Mouse (Mus musculus): ENCODE results near the gene Ccdc13. TPM values are rescaled to one million over a fixed set of nuclear protein-coding genes. Genes with fewer than 3 reads are reported as not detected.

Gene Ccdc13
- not detected for polyA plus RNA-seq (2017; shearing (Covaris generic))

DNA sequence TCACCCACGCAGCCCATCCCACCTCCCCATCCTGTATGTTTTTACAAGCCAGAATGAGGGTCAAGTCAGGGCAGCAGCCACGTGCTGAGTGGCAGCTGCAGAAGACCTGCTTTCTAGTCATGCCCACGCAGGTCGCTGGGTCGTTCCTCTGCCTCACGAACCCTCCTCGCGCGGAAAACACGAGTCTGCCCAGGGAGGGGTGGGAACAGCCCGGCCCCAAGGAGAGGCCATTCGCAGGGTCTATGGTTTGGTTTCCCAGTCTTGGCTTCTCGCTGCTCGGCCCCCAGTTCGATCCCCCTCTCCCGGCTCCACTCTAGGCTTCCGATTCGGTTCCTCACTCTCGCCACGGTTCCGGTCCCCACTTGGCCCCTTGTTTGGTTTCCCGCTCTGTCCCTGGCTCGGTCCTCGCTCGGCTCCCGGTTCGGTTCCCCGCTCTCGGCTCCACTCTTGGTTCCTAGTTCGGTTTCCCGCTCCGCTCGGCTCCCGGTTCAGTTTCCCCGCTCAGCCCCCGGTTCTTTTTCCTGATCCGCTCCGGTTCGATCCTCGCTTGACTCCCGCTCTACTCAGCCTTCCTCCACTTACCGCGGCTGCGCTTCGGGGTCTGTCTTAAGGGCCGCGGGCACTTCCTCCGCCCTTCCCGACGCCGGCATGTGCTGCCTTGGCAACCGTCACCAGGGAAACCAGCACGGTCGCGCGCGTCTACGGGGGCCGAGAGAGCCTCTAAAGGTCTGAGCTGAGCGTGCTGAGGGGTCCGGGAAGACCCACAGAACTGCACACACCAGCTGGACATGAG, at the start of gene Ccdc13:
TSS of gene Ccdc13 (minus strand) at position 633 of the 793 bp plus-strand sequence.

DNA sequence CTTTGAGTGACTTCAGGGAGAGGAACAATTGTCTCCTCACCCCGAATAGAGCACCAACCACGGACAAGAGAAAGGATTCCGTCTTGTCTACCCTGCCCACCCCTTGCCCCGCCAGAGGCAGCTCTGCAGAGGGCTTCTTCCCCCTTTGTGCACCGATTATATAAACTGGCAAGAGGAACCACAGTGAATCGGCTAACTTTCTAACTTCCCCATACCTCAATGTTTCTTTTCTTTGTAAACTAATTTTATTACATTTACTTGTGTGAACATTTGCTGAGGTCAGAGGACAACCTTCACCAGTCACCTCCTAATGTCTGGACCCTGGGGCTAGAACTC, 18.9 kb upstream of the Ccdc13 start, which contains the start of gene Higd1a:
TSS of gene Higd1a (minus strand) at position 210 of the 336 bp plus-strand sequence.

DNA sequence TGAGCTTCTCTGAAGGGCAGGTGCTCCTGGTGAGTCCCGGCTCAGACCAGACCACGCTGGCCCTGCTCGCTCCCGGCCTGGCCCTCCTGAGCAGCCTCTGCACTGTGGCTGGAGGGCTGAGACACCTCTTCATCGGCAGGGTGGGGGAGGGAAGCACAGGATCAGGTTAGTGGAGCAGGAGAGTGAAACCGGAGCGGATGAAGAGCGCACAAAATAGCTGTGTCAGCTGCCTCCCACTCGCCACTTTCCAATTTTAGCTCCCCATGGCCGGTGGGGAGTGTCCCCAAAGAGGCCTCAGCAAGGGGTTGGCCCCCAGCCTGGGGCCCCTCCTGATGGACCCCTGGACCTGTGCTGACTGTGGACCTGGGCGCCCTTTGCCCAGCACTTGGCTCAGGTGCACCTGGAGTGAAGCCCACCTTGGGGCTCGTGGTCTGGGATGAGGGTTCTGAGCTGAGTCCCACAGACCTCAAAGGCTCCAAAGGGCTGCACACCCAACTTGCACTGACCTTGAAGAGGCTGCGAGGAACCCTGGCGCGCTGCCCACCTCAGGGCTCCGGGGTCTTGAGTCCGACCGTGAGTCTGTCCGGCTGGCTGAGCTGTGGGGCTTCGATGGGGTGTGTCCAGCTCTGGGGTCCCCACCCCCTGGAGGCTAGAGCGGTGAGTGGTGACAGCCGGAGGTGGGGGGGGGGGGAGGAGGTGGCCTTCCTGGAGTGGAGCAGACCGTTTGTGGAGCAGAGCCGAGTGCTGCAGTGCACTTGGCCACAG, 47.3 kb downstream of the Ccdc13 start, which contains the start of gene Hhatl:
TSS of gene Hhatl (minus strand) at position 751 of the 765 bp plus-strand sequence.

DNA sequence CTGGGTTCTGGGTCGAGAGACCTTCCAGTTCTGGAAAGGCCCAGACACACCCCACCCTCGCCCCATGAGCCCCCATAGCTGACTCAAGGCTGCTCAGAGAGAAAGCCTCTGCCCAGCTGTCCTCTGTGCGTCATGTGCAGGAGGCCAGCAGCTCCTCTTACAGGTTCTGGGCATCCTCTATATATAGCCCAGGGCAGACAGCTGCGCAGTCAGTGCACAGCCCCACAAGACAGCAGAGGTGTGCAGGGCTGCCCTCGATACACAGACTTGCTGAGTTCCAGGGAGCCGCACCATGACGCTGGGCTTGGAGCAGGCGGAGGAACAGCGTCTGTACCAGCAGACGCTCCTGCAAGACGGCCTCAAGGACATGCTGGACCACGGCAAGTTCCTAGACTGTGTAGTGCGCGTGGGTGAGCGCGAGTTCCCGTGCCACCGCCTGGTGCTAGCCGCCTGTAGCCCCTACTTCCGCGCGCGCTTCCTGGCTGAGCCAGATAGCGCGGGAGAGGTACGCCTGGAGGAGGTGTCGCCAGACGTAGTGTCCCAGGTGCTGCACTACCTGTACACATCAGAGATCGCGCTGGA, 61.7 kb downstream of the Ccdc13 start, which contains the start of gene Klhl40:
TSS of gene Klhl40 (plus strand) at position 124 of the 582 bp plus-strand sequence.

DNA sequence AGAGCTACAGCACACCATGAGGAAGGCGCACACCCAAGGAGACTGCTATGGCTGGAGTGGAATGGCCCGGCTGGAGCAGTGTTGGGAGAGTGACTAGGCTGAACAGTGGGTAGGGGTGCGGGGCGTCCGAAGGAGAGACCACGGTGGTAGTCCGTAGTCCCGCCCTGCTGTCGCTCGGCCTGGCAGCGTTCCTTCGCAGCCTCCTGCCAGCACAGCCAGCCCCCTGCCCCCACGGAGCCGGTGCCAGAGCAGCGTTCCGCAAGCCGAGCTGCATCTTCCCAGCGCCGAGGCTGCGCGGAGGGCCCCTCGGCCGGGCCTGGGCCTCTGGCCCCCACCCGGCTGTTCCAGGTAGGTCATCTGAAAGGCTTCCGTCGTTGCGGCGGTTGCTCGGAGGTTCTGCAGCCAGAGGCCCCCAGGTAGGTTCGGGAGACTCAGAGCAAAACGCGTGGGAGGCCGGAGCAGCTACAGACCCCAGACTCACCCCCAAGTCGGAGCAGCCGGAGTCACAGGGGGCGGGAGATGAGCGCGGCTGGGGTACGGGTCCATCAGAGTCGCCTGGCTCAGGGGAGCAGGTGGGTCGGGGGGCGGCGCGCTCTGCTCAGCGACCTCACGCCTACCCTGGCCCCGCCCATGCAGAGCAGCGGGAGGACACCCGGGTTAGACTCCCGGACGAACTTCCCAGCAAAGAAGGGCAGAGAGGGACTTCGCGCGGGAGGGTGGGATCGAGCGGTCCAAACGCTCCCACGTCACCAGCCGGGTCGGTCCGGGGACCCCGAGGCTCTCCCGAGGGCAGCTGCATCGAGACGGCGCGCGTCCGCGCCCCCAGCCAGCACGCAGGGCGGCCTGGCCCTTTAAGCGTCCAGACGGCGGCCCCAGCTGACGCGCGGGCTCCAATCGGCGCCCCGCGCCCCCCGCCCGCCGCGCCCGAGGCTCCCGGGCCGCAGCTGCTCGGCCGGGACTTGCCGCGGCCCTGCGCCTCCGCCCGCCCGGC, 79.9 kb downstream of the Ccdc13 start, which contains the start of gene Zfp651:
TSS of gene Zfp651 (plus strand) at position 240 of the 991 bp plus-strand sequence.

Other genes starting within 250 kb of the Ccdc13 start
- not detected for gene Lyzl4, start 197.4 kb downstream of the Ccdc13 start, polyA plus RNA-seq (2017; shearing (Covaris generic))
- 2.0 TPM for gene Vipr1, start 196.7 kb downstream of the Ccdc13 start, polyA plus RNA-seq (2017; shearing (Covaris generic))
- gene Sec22c, start 134.0 kb downstream of the Ccdc13 start, polyA plus RNA-seq (2017; shearing (Covaris generic)) = 29.2 TPM
- 35.7 TPM for gene Ss18l2, start 129.1 kb downstream of the Ccdc13 start, polyA plus RNA-seq (2017; shearing (Covaris generic))
- gene Nktr, start 120.3 kb downstream of the Ccdc13 start, polyA plus RNA-seq (2017; shearing (Covaris generic)) = 119 TPM
- gene Zfp651, start 80.1 kb downstream of the Ccdc13 start, polyA plus RNA-seq (2017; shearing (Covaris generic)) = 0.23 TPM
- gene Klhl40, start 61.9 kb downstream of the Ccdc13 start, polyA plus RNA-seq (2017; shearing (Covaris generic)) = not detected
- not detected for gene Hhatl, start 47.0 kb downstream of the Ccdc13 start, polyA plus RNA-seq (2017; shearing (Covaris generic))
- 112 TPM for gene Higd1a, start 18.9 kb upstream of the Ccdc13 start, polyA plus RNA-seq (2017; shearing (Covaris generic))
- gene Ackr2, start 58.9 kb upstream of the Ccdc13 start, polyA plus RNA-seq (2017; shearing (Covaris generic)) = not detected
- not detected for gene Cyp8b1, start 76.8 kb upstream of the Ccdc13 start, polyA plus RNA-seq (2017; shearing (Covaris generic))
- gene Fam198a, start 111.5 kb upstream of the Ccdc13 start, polyA plus RNA-seq (2017; shearing (Covaris generic)) = 0.33 TPM
- gene Pomgnt2, start 157.6 kb upstream of the Ccdc13 start, polyA plus RNA-seq (2017; shearing (Covaris generic)) = not detected

Measured in activated CD4-positive, CD25-positive, alpha-beta regulatory T cell, adult 9 weeks (primary cell).